Mouse (Mus musculus): ENCODE data around the gene Lsm4. TPM values are rescaled to one million over a fixed set of nuclear protein-coding genes. Genes with fewer than 3 reads are reported as not detected.

The Lsm4 gene
- total RNA-seq, 2 experiments from 2014 or later = 82.3 to 83.0 TPM

GRCm38 (mm10) chr8:70678679-70679078, 5.6 kb downstream of the Lsm4 start:
- DNase-seq = no peak

DNA sequence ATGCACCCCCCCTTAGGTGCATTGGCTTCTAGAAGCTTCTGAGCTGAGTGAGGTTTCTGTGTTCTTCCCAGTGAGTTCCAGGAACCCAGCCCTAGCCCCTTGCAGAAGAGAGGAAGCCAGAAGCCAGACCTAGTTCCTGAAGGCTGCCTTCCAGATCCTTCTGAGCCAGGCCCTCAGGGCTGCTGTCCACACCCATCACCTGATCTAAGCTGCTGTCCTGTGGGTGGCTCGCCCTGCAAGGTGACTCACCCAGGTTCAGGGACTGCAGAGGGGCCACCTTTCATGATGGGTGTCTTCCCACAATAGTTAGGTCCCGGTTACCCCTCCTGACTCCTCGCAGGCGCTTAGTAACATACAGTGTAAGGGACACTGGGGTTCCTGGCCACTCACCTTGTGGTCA, 6.4 kb downstream of the Lsm4 start:
- DNase-seq = no peak

GRCm38 (mm10) chr8:70680039-70680438, 7.0 kb downstream of the Lsm4 start:
- no peak for DNase-seq

GRCm38 (mm10) chr8:70681410-70681809, 8.4 kb downstream of the Lsm4 start:
- DNase-seq = no peak

DNA sequence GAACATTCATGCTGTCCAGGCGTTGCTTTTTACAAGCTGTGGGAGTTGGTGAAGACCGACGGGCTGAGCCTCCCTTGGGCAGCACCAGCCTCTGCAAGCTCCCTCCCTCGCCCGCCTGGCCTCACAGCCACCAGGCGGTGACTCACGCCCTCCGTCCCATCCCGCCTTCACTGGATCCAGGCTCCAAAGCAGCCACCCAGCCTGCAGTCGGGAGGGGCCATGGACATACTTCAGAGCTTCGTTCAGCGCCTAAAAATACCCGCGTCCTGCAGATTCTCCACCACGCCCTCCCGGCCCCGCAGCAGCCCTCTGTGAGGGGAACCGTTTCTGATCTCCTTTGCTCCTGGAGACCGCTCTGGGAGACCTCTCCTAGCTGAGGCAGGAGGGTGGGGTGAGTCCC, 9.1 kb downstream of the Lsm4 start:
- peak; percentile 74 for DNase-seq

GRCm38 (mm10) chr8:70682692-70683091, 9.6 kb downstream of the Lsm4 start:
- no peak for DNase-seq

DNA sequence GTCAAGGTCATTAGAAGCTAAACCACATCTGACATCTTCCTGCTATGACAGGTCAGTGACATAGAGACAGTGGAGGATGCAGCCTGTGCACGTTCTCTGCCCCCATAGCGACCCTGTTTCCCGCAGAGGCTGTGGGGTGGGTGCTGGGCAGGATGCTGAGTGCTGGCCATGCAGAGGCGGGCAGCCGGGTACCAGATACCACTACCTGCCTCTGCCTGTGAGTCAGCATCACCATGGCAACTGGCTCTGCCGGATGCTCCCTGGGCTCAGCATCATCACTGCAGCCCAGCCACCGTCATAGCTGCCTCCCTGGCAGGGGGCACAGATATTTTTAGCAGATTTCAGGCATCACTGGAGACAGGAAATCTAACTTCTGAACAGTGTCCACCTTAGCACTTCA, 11.2 kb downstream of the Lsm4 start:
- DNase-seq = no peak

GRCm38 (mm10) chr8:70687576-70687975, 14.5 kb downstream of the Lsm4 start:
- peak; percentile 76 for DNase-seq

- DNase-seq = no peak
Observed at GRCm38 (mm10) chr8:70688136-70688535, 15.1 kb downstream of the Lsm4 start.

GRCm38 (mm10) chr8:70689892-70690390, 16.9 kb downstream of the Lsm4 start:
- no peak for DNase-seq

DNA sequence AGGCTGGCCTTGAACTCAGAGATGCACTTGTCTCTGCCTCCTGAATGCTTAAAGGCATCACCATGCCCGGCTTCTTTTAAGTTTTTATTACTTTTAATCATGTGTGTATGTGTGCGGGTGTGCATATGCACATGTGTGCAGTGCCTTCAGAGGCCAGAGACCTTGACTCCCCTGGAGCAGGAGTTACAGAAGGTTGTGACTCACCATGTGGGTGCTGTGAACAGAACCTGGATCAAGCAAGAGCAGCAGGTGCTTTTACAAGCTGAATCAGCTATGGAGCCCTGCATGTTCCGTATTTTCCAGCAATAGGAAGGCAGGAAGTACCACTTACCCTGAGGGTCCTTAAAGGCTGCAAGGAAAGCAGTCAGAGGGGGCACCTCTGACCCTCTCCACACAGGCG, 18.2 kb downstream of the Lsm4 start:
- DNase-seq = no peak

DNA sequence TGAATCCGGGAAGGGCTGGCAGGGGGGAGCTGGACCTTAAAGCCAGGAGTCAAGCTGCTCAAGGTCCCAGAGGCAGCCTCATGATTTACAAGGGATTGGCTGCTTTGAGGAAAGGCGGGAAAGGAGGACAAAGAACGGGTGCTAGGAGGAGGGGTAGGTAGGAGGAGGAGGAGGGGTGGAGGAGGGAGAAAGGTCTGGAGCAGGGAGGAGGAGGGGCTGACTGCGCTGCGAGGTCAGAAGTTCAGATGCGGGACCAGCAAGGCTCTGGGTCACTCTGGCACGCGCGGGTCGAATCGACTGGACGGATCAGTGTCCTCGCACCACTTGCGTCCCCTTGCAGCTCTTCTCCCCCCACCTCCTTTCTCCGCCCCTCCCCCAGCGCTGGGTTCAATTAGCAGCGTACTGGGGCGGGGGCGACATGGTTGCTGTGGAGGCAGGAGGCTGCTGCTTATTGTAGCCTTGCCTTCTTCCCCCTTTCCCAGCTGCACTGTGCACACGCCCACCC, 18.7 kb downstream of the Lsm4 start:
- no peak for DNase-seq

GRCm38 (mm10) chr8:70693636-70694035, 20.6 kb downstream of the Lsm4 start:
- DNase-seq = no peak

GRCm38 (mm10) chr8:70695318-70696018, 22.4 kb downstream of the Lsm4 start:
- peak; percentile 54 for DNase-seq

GRCm38 (mm10) chr8:70696019-70696885, 23.2 kb downstream of the Lsm4 start:
- peak; percentile 72 for DNase-seq

DNA sequence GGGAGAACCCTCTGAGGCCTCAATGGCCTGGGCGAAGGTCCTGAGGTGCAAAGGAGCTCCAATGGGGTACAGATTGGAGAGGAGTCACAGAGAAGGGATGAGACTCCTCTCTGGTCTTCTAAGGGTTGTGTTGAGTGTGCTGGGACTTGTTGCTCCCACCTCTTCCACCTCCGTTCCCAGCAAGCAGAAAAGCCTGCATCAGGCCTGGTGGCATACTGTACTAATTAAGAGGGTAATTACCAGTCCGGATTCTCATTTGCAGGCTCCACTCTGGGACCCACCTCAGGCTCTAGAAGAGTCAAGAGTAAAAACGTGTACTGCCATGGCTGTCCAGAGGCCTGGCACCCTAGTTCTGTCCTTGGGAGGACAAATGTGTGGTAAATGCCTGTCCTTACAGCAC, 23.9 kb downstream of the Lsm4 start:
- DNase-seq = no peak

DNA sequence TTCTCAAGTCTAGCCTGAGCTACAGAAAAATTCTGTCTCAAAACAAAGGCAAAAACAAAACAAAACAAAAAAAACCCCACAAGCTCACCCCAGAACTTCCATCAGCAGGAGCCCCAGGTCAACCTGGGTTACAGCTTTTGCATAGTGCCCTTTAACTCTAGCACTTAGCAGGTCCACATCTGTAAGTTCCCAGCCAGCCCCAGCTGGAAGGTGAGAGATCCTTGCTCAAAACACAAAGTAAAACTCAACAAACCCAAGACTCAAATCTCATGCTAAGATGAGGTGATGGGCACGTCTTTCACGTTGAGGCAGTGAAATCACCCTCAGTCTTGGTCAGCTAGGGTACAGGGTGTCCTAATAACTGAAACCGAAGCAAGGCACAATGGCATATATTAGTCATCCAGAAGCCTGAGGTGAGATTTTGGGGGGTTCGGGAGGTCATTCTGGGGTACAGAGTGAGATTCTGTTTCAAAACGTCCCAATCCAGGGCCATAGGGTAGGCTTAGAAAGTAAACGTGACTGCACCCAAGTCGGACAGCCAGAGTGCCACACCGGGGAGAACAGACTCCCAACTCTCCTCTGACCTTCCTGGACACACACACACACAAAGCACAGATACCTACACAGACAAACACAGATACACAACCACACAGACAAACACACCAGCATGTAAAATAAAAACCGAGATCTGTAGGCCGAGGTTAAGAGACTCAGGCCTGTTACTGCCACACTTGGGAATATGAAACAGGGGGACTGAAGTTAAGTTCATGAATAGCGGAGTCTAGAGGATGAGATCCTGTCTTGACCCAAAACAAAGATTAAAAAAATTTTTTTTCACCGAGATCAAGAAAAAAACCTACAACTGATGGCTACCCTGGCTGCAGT, 24.6 kb downstream of the Lsm4 start:
- no peak for DNase-seq

- peak; percentile 99 for DNase-seq
Observed at GRCm38 (mm10) chr8:70698310-70699109, 25.5 kb downstream of the Lsm4 start, which contains the start of gene Jund. Gene Jund, plus strand, starts transcription at chr8:70698949.

DNA sequence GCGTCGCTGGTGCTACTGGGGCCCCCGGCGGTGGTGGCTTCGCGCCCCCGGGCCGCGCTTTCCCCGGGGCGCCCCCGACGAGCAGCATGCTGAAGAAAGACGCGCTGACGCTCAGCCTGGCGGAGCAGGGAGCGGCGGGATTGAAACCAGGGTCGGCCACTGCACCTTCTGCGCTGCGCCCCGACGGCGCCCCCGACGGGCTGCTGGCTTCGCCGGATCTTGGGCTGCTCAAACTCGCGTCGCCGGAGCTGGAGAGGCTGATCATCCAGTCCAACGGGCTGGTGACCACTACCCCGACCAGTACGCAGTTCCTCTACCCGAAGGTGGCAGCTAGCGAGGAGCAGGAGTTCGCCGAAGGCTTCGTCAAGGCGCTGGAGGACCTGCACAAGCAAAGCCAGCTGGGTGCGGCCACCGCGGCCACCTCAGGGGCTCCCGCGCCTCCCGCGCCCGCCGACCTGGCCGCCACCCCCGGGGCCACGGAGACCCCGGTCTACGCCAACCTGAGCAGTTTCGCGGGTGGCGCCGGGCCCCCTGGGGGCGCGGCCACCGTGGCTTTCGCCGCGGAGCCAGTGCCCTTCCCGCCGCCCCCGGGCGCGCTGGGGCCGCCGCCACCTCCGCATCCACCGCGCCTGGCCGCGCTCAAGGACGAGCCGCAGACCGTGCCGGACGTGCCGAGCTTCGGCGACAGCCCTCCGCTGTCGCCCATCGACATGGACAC, 26.2 kb downstream of the Lsm4 start:
- DNase-seq = peak; percentile 70

DNA sequence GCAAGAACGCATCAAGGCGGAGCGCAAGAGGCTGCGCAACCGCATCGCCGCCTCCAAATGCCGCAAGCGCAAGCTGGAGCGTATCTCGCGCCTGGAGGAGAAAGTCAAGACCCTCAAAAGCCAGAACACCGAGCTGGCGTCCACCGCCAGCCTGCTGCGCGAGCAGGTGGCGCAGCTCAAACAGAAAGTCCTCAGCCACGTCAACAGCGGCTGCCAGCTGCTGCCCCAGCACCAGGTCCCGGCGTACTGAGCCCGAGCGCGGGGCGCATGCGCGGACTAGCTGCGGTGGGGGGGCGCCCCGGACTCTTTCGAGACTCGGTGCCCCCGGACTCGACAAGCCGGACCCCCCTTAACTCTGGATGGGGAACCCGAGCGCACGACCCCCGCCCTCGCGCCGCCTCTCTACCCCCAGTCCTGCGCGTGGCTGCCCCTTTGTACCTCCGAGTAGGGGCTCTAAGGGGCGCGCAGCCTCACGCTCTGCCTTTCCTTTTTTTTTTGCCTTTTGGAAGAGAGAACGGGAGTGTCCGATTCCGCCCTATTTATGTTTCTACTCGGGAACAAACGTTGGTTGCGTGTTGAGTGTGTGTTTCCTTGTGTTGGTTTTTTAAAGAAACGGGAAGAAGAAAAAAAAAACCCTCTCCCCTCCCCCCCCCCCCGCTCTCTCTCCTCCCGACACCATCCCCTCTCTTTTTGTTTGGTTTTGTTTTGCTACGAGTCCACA, 26.9 kb downstream of the Lsm4 start:
- DNase-seq = peak; percentile 84

All from gastrocnemius, postnatal 10 days (tissue).